Mouse (Mus musculus): ENCODE results near the gene Gm20605.

DNA sequence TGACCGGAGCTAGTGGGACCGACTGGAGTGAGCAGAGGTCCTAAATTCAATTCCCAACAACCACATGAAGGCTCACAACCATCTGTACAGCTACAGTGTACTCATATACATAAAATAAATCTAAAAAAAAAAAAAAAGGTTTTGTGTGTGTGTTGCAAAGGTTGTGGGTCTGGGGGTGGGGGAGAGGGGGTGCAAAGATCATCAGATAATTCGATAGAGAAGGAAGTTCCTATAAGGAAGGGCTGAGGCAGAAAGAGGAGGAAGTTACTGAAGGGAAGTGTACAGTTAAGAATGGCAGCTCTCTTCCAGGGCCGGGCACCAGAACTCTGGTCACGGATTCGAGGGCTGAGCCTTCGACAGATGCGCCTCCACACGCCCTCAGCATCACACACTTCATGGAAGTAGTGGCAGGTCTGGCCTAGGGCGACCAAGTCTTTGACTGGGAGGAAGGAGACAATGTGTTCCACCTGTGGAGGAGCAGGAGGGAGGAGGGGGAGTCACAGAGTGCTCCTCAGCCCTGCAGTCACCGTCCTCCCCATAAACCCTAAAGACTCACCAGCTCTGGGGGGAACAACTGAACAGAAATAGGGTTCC, 4.9 kb upstream of the Gm20605 start:
- peak; percentile 20; the same call in 1 of the 2 replicates for TF ChIP-seq POLR2A (IDR thresholded peaks at IDR 0.05; ENCODE audit: control insufficient read depth, low read depth, low read length)
- TF ChIP-seq CTCF (IDR thresholded peaks at IDR 0.05; ENCODE audit: control insufficient read depth, insufficient read depth, insufficient replicate concordance, low read depth, low read length): no peak

Data from testis, adult 2 months (tissue).